Mouse (Mus musculus): ENCODE data around the gene Otud7b. TPM values are rescaled to one million over a fixed set of nuclear protein-coding genes. Genes with fewer than 3 reads are reported as not detected.

Gene Otud7b
- polyA plus RNA-seq, 1 experiment from 2014 or later, result 12.1 TPM

DNA sequence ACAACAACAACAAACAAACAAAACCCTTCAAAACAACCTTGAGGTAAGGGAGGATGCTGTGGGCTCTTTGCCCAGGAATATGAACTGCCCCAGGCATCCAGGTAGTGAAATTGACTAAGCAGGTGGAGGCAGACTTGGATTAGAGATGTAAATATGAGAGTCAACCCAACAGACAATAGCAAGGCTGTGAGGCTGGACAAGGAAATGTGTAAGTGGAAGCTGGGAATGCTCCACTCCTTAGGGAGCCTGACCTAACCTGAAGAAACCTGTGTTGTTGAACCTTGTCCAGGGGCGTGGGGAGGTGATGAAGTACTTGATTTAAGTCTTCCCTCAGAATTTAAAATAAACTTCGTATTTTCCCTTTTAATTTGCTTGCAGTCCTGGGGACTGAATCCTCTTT lies 74.6 kb downstream of the Otud7b start:
- Histone ChIP-seq H3K9ac (replicated peaks; ENCODE audit: low read length) (no peak overlapping the region), H3K4me2 (ENCODE audit: low read depth, low read length) (no peak overlapping the region), H3K4me3 (ENCODE audit: low read depth, low read length) (no peak overlapping the region), H3K27ac (replicated peaks; ENCODE audit: low read depth, low read length) (no peak overlapping the region), H3K36me3 (replicated peaks; ENCODE audit: control insufficient read depth, insufficient read depth, low read depth, low read length) (peaks cover 2% of the 10 kb centered on the region; the same call in 1 of the 2 replicates), H3K4me1 (ENCODE audit: control insufficient read depth, insufficient read depth, low read length) (no peaks in the 10 kb centered on the region), H3K9me3 (replicated peaks; ENCODE audit: control insufficient read depth, low read length) (no peaks in the 10 kb centered on the region), H3K27me3 (ENCODE audit: control insufficient read depth, insufficient read depth, low read length) (no peaks in the 10 kb centered on the region; the same call in 1 of the 2 replicates)
- WGBS, result 91% methylated on average over 2 of the region's 2 CpGs
- ATAC-seq (replicated peaks; ENCODE audit: insufficient number of reproducible peaks, low FRiP score, low TSS enrichment, low read depth) (no peak), DNase-seq (ENCODE audit: low spot score) (no peak)

DNA sequence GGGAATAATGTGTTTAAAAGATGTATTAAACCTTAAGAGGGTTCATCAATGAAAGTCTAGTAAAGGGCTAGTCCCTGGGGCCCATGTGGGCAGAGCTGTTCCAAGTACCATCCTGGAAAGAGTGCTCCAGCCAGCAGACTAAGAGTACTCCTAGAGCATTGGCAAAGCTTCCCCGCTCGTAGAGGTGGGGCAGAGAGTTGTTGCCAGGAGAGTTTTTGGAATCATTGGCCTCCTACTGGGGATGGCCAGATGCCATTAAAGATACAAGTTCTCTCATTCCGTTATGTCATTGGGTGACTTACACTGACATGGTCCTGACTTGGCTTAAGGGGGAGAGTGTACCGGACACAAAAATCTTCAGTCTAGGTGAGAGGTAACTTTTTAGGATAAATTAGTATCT lies 75.2 kb downstream of the Otud7b start:
- Histone ChIP-seq H3K9ac (replicated peaks; ENCODE audit: low read length) (no peak overlapping the region), H3K4me2 (ENCODE audit: low read depth, low read length) (no peak overlapping the region), H3K36me3 (replicated peaks; ENCODE audit: control insufficient read depth, insufficient read depth, low read depth, low read length) (peaks cover 2% of the 10 kb centered on the region; the same call in 1 of the 2 replicates), H3K4me1 (ENCODE audit: control insufficient read depth, insufficient read depth, low read length) (no peaks in the 10 kb centered on the region), H3K27me3 (ENCODE audit: control insufficient read depth, insufficient read depth, low read length) (no peaks in the 10 kb centered on the region; the same call in 1 of the 2 replicates), H3K4me3 (ENCODE audit: low read depth, low read length) (no peak overlapping the region), H3K27ac (replicated peaks; ENCODE audit: low read depth, low read length) (no peak overlapping the region), H3K9me3 (replicated peaks; ENCODE audit: control insufficient read depth, low read length) (no peaks in the 10 kb centered on the region)
- DNase-seq (ENCODE audit: low spot score) (no peak), ATAC-seq (replicated peaks; ENCODE audit: insufficient number of reproducible peaks, low FRiP score, low TSS enrichment, low read depth) (no peak)
- 80% methylated on average over 4 of the region's 4 CpGs for WGBS

DNA sequence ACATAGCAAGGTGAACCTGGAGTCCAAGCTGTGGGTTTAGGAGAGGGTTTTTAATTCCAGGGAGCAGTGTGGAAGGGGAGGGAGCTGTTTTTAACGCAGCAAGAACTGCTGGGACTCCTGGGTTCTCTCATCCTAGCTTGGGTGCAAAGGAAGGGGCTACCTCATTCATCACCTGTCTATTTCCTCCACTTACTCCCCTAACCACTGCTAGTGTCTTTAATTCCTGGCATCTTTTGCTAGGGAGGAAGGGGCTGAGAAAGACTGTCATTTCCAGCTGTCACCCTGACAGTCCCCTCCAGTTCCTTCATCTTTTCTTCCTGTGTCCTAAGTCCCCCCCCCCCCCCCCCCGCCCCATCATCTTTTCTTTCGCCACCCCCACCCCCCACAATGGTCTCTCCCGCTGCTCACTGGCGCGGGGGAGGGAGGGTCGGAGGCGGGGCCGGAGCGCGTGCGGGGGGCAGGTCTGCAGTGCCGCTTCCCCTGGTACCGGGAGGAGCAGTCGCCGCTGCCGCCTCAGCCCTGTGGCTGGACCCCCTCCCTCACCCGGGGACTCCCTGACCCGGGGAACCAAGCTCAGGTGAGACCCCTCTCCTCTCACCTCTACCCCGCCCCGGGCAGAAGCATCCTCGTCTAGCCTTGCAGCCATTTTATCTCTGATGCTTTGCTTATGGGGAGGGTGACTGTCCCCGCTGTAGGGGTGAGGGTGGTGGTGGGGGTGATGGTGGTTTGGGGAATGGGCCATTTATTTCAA lies 76.6 kb downstream of the Otud7b start, which contains the start of gene Sv2a:
Sv2a (plus strand) TSS at position 425 of the 751 bp plus-strand sequence.
- Histone ChIP-seq H3K9me3 (replicated peaks; ENCODE audit: control insufficient read depth, low read length) (no peaks in the 10 kb centered on the region), H3K4me2 (ENCODE audit: low read depth, low read length) (peak within 1 kb of the TSS; percentile 90), H3K4me3 (ENCODE audit: low read depth, low read length) (peak within 1 kb of the TSS; percentile 51), H3K36me3 (replicated peaks; ENCODE audit: control insufficient read depth, insufficient read depth, low read depth, low read length) (peaks cover 2% of the 10 kb centered on the region; the same call in 1 of the 2 replicates), H3K4me1 (ENCODE audit: control insufficient read depth, insufficient read depth, low read length) (no peaks in the 10 kb centered on the region), H3K27ac (replicated peaks; ENCODE audit: low read depth, low read length) (no peak within 1 kb of the TSS), H3K9ac (replicated peaks; ENCODE audit: low read length) (peak within 1 kb of the TSS; percentile 71), H3K27me3 (ENCODE audit: control insufficient read depth, insufficient read depth, low read length) (no peaks in the 10 kb centered on the region; the same call in 1 of the 2 replicates)
- 1% methylated on average over 11 of the region's 23 CpGs for WGBS
- peak; percentile 41 for DNase-seq (ENCODE audit: low spot score)
- ATAC-seq (replicated peaks; ENCODE audit: insufficient number of reproducible peaks, low FRiP score, low TSS enrichment, low read depth), result peak; percentile 44; the same call in 1 of the 2 replicates

DNA sequence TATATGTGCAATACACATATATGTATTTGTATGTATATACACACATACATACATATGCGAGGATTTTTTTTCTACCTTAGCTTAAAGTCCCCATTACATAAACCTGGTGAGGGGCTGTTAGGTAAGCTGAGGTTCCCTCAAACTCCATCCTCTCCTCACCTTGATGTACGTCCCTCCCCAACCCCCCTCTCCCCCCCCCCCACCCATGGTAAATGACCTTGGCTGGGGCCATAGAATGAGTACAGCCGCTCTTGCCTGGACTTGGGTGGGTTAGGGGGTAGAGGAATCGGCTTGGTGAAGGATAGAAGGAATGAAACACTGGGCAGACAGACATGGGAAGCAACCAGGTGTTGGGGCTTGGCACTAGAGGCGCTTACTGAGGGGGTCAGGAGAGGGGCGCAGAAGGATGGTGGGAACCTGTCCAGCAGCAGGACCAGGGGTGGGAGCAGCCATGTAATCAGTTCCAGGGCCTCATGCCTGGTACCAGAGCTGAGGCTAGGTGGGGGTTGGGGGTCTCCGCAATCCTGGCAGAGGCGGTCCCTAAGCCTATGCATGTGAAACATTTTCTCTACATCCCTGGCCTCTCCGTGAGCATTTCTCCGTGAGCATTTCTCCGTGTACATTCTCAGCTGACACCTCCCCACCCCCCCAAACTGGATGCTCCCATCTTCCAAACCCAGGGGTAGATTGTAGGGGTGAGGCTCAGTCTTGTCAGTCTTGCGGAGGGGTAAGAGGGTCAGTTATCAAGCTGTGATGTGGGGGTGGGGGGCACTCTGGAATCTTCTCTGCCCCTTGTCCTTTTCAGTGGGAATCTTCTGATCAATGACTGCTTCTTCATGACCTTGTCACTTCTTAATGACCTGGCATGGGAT lies 77.4 kb downstream of the Otud7b start:
- peak; percentile 72; the same call in 1 of the 2 replicates for ATAC-seq (replicated peaks; ENCODE audit: insufficient number of reproducible peaks, low FRiP score, low TSS enrichment, low read depth)
- no peak overlapping the region for H3K27ac ChIP-seq (replicated peaks; ENCODE audit: low read depth, low read length)
- no peak for DNase-seq (ENCODE audit: low spot score)
- H3K9me3 ChIP-seq (replicated peaks; ENCODE audit: control insufficient read depth, low read length), result no peaks in the 10 kb centered on the region
- peak overlapping the region; percentile 90 for H3K4me2 ChIP-seq (ENCODE audit: low read depth, low read length)
- no peaks in the 10 kb centered on the region; the same call in 1 of the 2 replicates for H3K36me3 ChIP-seq (replicated peaks; ENCODE audit: control insufficient read depth, insufficient read depth, low read depth, low read length)
- WGBS, result 37% methylated on average over 12 of the region's 12 CpGs
- no peaks in the 10 kb centered on the region; the same call in 1 of the 2 replicates for H3K27me3 ChIP-seq (ENCODE audit: control insufficient read depth, insufficient read depth, low read length)
- H3K4me1 ChIP-seq (ENCODE audit: control insufficient read depth, insufficient read depth, low read length), result no peaks in the 10 kb centered on the region
- H3K9ac ChIP-seq (replicated peaks; ENCODE audit: low read length), result peak overlapping the region; percentile 11; the same call in 1 of the 2 replicates
- H3K4me3 ChIP-seq (ENCODE audit: low read depth, low read length), result peak overlapping the region; percentile 51

DNA sequence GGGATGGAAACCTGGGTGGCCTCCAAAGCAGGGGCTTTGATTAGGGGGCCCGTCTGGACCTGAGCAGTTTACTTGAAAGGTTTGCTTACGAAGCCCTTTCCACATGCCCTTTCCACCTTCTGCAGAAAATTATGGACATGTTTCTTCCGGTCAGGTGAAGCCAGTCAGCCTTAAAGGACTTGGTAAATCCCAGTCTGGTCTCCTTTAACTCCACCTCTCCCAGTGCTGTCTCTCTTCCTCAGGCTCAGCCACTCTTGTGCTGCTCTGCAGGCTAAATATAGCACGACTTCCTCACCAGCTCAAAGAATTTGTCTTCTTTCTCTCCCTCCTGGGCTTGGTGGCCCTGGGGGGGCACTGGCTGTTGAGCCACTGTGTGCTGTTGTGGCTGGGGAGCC lies 78.1 kb downstream of the Otud7b start:
- Histone ChIP-seq H3K4me3 (ENCODE audit: low read depth, low read length) (no peak overlapping the region), H3K27ac (replicated peaks; ENCODE audit: low read depth, low read length) (no peak overlapping the region), H3K4me1 (ENCODE audit: control insufficient read depth, insufficient read depth, low read length) (no peaks in the 10 kb centered on the region), H3K9ac (replicated peaks; ENCODE audit: low read length) (0 out of 2 replicates have a peak overlapping the region, but pooled peaks have one; percentile 11), H3K9me3 (replicated peaks; ENCODE audit: control insufficient read depth, low read length) (no peaks in the 10 kb centered on the region), H3K27me3 (ENCODE audit: control insufficient read depth, insufficient read depth, low read length) (no peaks in the 10 kb centered on the region; the same call in 1 of the 2 replicates), H3K4me2 (ENCODE audit: low read depth, low read length) (no peak overlapping the region), H3K36me3 (replicated peaks; ENCODE audit: control insufficient read depth, insufficient read depth, low read depth, low read length) (no peaks in the 10 kb centered on the region; the same call in 1 of the 2 replicates)
- WGBS, result 20% methylated on average over 4 of the region's 4 CpGs
- DNase-seq (ENCODE audit: low spot score), result no peak
- ATAC-seq (replicated peaks; ENCODE audit: insufficient number of reproducible peaks, low FRiP score, low TSS enrichment, low read depth), result no peak

DNA sequence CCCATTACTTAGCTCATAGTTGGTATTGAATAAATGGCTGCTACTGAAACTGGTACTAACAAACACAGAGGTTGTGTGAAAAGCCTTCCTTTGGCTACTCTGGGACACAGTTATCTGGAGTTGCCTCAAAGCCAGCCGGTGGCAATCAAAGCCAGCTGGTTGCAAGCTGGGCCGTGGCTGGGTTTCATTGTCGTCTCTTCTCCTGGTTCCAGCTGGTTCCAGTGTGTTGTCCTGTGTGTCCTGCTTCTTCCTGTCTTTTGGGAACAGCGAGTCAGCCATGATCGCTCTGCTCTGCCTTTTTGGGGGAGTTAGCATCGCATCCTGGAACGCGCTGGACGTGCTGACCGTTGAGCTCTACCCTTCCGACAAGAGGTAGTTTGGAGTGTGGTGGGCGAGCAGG lies 88.7 kb downstream of the Otud7b start:
- DNase-seq (ENCODE audit: low spot score), result no peak
- Histone ChIP-seq H3K36me3 (replicated peaks; ENCODE audit: control insufficient read depth, insufficient read depth, low read depth, low read length) (no peaks in the 10 kb centered on the region), H3K4me3 (ENCODE audit: low read depth, low read length) (no peak overlapping the region), H3K9ac (replicated peaks; ENCODE audit: low read length) (no peak overlapping the region), H3K4me1 (ENCODE audit: control insufficient read depth, insufficient read depth, low read length) (no peaks in the 10 kb centered on the region), H3K4me2 (ENCODE audit: low read depth, low read length) (no peak overlapping the region), H3K27me3 (ENCODE audit: control insufficient read depth, insufficient read depth, low read length) (no peaks in the 10 kb centered on the region), H3K27ac (replicated peaks; ENCODE audit: low read depth, low read length) (no peak overlapping the region), H3K9me3 (replicated peaks; ENCODE audit: control insufficient read depth, low read length) (no peaks in the 10 kb centered on the region)
- ATAC-seq (replicated peaks; ENCODE audit: insufficient number of reproducible peaks, low FRiP score, low TSS enrichment, low read depth), result no peak
- WGBS, result 58% methylated on average over 12 of the region's 12 CpGs

DNA sequence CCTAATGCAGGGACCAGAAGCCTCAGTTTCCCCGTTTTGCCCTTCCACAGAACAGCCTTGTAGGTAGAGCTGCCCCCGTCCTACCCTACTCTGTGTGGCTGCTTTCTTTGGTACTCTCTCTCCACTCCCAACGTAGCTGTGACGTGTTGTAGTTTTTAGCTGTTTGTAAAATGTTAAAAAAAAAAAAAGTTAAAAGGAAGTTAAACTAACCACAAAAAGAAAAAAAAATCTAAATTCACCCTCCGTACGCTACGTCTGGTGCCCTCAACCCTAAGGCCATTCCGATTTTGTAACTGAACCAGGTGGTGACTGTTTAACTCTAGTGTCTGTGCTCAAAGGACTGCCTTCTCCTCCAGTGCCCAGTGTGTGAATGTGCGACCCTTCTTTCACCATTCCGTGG lies 90.6 kb downstream of the Otud7b start:
- no peak overlapping the region for H3K4me3 ChIP-seq (ENCODE audit: low read depth, low read length)
- 86% methylated on average over 10 of the region's 10 CpGs for WGBS
- no peaks in the 10 kb centered on the region for H3K9me3 ChIP-seq (replicated peaks; ENCODE audit: control insufficient read depth, low read length)
- no peak overlapping the region for H3K9ac ChIP-seq (replicated peaks; ENCODE audit: low read length)
- H3K4me2 ChIP-seq (ENCODE audit: low read depth, low read length), result no peak overlapping the region
- no peak overlapping the region for H3K27ac ChIP-seq (replicated peaks; ENCODE audit: low read depth, low read length)
- ATAC-seq (replicated peaks; ENCODE audit: insufficient number of reproducible peaks, low FRiP score, low TSS enrichment, low read depth) (no peak), DNase-seq (ENCODE audit: low spot score) (no peak)
- no peaks in the 10 kb centered on the region for H3K4me1 ChIP-seq (ENCODE audit: control insufficient read depth, insufficient read depth, low read length)
- no peaks in the 10 kb centered on the region for H3K36me3 ChIP-seq (replicated peaks; ENCODE audit: control insufficient read depth, insufficient read depth, low read depth, low read length)
- H3K27me3 ChIP-seq (ENCODE audit: control insufficient read depth, insufficient read depth, low read length), result no peaks in the 10 kb centered on the region
